Mouse (Mus musculus) liver, embryonic 13.5 days (tissue): ENCODE measurements at regions not wholly inside any gene's neighbourhood (a gene's known extent, or its start where the extent isn't known, plus 50 kb on each side); places are given as distances from the start of the nearest gene placed in this dataset.

ENCODE experiments used
- ATAC-seq: fragments of 200-750 bp; cut with Nextera tagmentation; 2 replicates; pipeline ENCODE4 v1.8.0; 2017; ENCODE audit warnings: low read depth, mild to moderate bottlenecking, moderate number of reproducible peaks, moderate library complexity
- DNase-seq: peaks from one replicate; pipeline ENCODE4 v3.0.0; 2022
- H3K27ac ChIP-seq: fragments of 300-500 bp; sonication (generic); 2 replicates; pipeline ENCODE4 v1.5.1; 2015; ENCODE audit warnings: moderate library complexity, mild to moderate bottlenecking, inconsistent platforms
- H3K27me3 ChIP-seq: fragments of 300-500 bp; sonication (generic); 2 replicates; pipeline ENCODE4 v1.6.1; 2015; ENCODE audit warnings: mild to moderate bottlenecking, inconsistent platforms
- H3K36me3 ChIP-seq: fragments of 300-500 bp; sonication (generic); 2 replicates; pipeline ENCODE4 v1.6.1; 2015; ENCODE audit warnings: mild to moderate bottlenecking, inconsistent platforms
- H3K4me1 ChIP-seq: fragments of 300-500 bp; sonication (generic); replicated peaks from 2 replicates; pipeline ENCODE4 v1.6.1; 2015; ENCODE audit warnings: inconsistent platforms
- H3K4me2 ChIP-seq: fragments of 300-500 bp; sonication (generic); 2 replicates; pipeline ENCODE4 v1.6.1; 2015; ENCODE audit warnings: inconsistent platforms, mild to moderate bottlenecking, moderate library complexity
- H3K4me3 ChIP-seq: fragments of 300-500 bp; sonication (generic); replicated peaks from 2 replicates; pipeline ENCODE4 v1.5.1; 2015; ENCODE audit warnings: mild to moderate bottlenecking, inconsistent platforms
- H3K9ac ChIP-seq: fragments of 300-500 bp; sonication (generic); 2 replicates; pipeline ENCODE4 v1.6.1; 2015; ENCODE audit warnings: mild to moderate bottlenecking, inconsistent platforms
- H3K9me3 ChIP-seq: fragments of 300-500 bp; sonication (generic); replicated peaks from 2 replicates; pipeline ENCODE4 v1.6.1; 2016; ENCODE audit warnings: inconsistent platforms
- WGBS: fragments of 180-500 bp; shearing (Covaris S2); methylation state at CpG from one replicate; pipeline ENCODE4 v1.1.7; 2015; ENCODE audit not compliant: insufficient replicate concordance; 5-methylcytosine and 5-hydroxymethylcytosine counted together

DNA sequence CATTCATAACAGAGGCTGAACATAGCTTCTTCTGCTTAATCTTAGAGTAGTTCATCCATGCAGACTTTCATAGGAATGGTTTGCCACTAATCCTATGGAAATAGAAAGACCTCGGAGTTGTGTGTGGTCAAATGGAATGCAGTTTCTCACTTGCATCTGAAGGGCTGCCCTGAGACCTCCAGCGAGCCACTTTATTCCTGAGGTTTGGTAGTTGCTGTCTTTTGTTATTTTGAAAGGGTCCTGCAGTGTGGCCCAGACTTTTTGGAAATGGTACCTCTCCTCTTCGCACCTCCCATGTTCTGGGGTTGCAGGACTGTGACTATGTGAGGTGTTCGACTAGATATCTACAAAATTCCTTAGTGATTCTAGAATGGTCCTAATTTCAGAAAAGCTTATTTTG lies 489.0 kb downstream of the Rnf144b start:
- Histone ChIP-seq H3K9me3 (no peaks in the 10 kb centered on the region), H3K27me3 (no peaks in the 10 kb centered on the region)

DNA sequence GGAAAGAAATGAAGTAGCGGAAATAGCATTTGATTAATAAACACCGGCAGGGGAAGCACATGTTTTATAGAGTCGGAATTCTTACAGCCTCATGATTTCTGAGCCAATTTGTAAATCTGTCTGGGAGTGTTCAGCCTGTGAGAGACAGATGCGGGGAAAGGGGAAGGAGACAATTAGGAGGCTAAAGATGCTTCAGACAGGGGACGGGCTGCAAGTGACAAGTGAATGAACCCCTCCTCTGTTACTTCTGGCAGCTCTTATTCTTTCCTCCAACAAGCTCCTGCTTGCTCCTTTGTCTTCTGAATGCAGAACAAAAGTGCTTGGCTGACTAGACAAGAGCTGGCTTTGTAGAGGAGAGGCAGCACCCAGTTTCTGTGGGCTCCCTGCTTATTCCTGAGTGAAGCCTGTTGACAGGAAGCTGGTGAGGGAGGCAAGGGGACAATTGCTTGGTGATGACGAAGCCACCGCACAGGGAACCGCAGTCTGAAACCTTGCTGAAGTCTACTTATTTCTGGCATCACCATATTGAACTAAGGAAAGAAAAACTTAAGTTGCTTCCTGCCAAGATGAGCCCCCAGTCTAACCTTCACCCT lies 514.2 kb downstream of the Rnf144b start:
- no peaks in the 10 kb centered on the region for H3K9me3 ChIP-seq
- H3K36me3 ChIP-seq, result no peaks in the 10 kb centered on the region
- H3K27ac ChIP-seq, result no peak overlapping the region
- no peak overlapping the region for H3K9ac ChIP-seq
- DNase-seq, result no peak
- no peaks in the 10 kb centered on the region for H3K4me1 ChIP-seq
- H3K4me3 ChIP-seq, result no peak overlapping the region
- WGBS, result 62% methylated on average over 8 of the region's 8 CpGs
- H3K4me2 ChIP-seq, result no peak overlapping the region
- no peak for ATAC-seq
- H3K27me3 ChIP-seq, result no peaks in the 10 kb centered on the region

More for the DNA sequence above, 489.0 kb downstream of the Rnf144b start:
- Histone ChIP-seq H3K27ac (no peak overlapping the region), H3K4me1 (no peaks in the 10 kb centered on the region), H3K9ac (no peak overlapping the region), H3K4me3 (no peak overlapping the region), H3K36me3 (no peaks in the 10 kb centered on the region), H3K4me2 (no peak overlapping the region)
- 51% methylated on average over 4 of the region's 4 CpGs for WGBS
- no peak for DNase-seq
- no peak for ATAC-seq

DNA sequence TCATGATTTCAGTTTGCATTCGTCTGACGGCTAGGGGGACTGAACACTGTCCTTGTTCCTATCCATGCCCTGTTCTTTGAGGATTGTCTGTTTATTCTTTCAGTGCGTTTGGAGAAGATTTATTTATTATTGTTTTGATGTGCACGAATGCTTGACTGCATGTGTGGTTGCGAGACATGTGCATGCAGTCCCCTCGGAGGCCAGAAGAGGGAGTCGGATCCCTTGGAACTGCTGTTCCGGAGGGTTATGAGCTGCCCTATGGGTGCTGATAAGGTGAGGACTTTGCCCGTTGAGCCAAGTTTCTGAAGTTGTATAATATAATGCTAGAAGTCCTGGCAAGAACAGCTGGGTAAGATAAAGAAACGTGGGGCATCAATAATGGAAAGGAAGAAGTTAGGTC lies 519.9 kb downstream of the Rnf144b start:
- DNase-seq (no peak), ATAC-seq (no peak)
- Histone ChIP-seq H3K9ac (no peak overlapping the region), H3K4me2 (no peak overlapping the region), H3K9me3 (no peaks in the 10 kb centered on the region), H3K36me3 (no peaks in the 10 kb centered on the region), H3K27me3 (no peaks in the 10 kb centered on the region), H3K4me1 (no peaks in the 10 kb centered on the region), H3K27ac (no peak overlapping the region), H3K4me3 (no peak overlapping the region)
- 73% methylated on average over 10 of the region's 10 CpGs for WGBS

DNA sequence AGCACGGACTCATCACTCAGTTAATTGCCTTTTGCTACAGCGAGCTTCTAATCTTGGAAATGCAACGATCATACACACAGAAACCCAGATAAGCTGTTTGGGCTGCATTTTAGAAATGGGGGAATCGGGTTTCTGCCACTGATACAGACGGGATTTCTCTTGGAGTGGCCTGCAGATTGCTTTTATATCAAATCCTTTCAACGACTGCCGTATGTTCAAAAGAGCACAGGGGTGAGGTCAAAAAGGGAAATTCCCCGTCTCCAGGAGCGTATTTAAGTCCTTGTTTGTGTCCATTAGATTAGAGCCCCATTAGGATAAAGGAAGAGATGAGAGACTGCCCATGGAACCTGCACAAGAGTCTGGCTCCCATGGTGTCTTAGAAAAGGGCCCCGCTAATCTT lies 522.6 kb downstream of the Rnf144b start:
- H3K4me1 ChIP-seq, result no peaks in the 10 kb centered on the region
- H3K27me3 ChIP-seq, result no peaks in the 10 kb centered on the region
- no peak overlapping the region for H3K27ac ChIP-seq
- H3K4me2 ChIP-seq, result no peak overlapping the region
- WGBS, result 64% methylated on average over 10 of the region's 10 CpGs
- no peaks in the 10 kb centered on the region for H3K9me3 ChIP-seq
- no peaks in the 10 kb centered on the region for H3K36me3 ChIP-seq
- no peak overlapping the region for H3K9ac ChIP-seq
- no peak overlapping the region for H3K4me3 ChIP-seq
- ATAC-seq, result no peak
- no peak for DNase-seq

GRCm38 (mm10) chr13:47647693-47648092 lies 525.2 kb downstream of the Rnf144b start:
- no peak for DNase-seq
- 49% methylated on average over 5 of the region's 5 CpGs for WGBS
- Histone ChIP-seq H3K4me2 (no peak overlapping the region), H3K27me3 (no peaks in the 10 kb centered on the region), H3K9me3 (no peaks in the 10 kb centered on the region), H3K9ac (no peak overlapping the region), H3K27ac (no peak overlapping the region), H3K36me3 (no peaks in the 10 kb centered on the region), H3K4me3 (no peak overlapping the region), H3K4me1 (no peaks in the 10 kb centered on the region)
- no peak for ATAC-seq

- H3K27me3 ChIP-seq, result no peaks in the 10 kb centered on the region
- H3K9me3 ChIP-seq, result no peaks in the 10 kb centered on the region
- no peak overlapping the region for H3K4me3 ChIP-seq
- WGBS, result 77% methylated on average over 13 of the region's 13 CpGs
- DNase-seq (no peak), ATAC-seq (no peak)
- no peak overlapping the region for H3K4me2 ChIP-seq
- H3K9ac ChIP-seq, result no peak overlapping the region
- no peaks in the 10 kb centered on the region for H3K4me1 ChIP-seq
- no peak overlapping the region for H3K27ac ChIP-seq
- no peaks in the 10 kb centered on the region for H3K36me3 ChIP-seq
Measured at GRCm38 (mm10) chr13:47650093-47650492, 527.6 kb downstream of the Rnf144b start.

- H3K9ac ChIP-seq, result no peak overlapping the region
- no peaks in the 10 kb centered on the region for H3K27me3 ChIP-seq
- no peaks in the 10 kb centered on the region for H3K9me3 ChIP-seq
- DNase-seq (no peak), ATAC-seq (no peak)
- H3K4me3 ChIP-seq, result no peak overlapping the region
- no peaks in the 10 kb centered on the region for H3K4me1 ChIP-seq
- H3K4me2 ChIP-seq, result no peak overlapping the region
- no peak overlapping the region for H3K27ac ChIP-seq
- 47% methylated on average over 3 of the region's 3 CpGs for WGBS
- no peaks in the 10 kb centered on the region for H3K36me3 ChIP-seq
Measured at GRCm38 (mm10) chr13:47666470-47666869, 544.0 kb downstream of the Rnf144b start.

- no peaks in the 10 kb centered on the region for H3K4me1 ChIP-seq
- H3K36me3 ChIP-seq, result no peaks in the 10 kb centered on the region
- no peak overlapping the region for H3K27ac ChIP-seq
- DNase-seq (peak; percentile 6), ATAC-seq (no peak)
- H3K4me2 ChIP-seq, result no peak overlapping the region
- no peak overlapping the region for H3K4me3 ChIP-seq
- WGBS, result 22% methylated on average over 13 of the region's 13 CpGs
- H3K9ac ChIP-seq, result no peak overlapping the region
- H3K27me3 ChIP-seq, result no peaks in the 10 kb centered on the region
- H3K9me3 ChIP-seq, result no peaks in the 10 kb centered on the region
Measured at GRCm38 (mm10) chr13:47666956-47667701, 544.7 kb downstream of the Rnf144b start.

GRCm38 (mm10) chr13:47688131-47688530 lies 565.7 kb downstream of the Rnf144b start:
- 56% methylated on average over 3 of the region's 3 CpGs for WGBS
- Histone ChIP-seq H3K4me3 (no peak overlapping the region), H3K4me2 (no peak overlapping the region), H3K36me3 (no peaks in the 10 kb centered on the region), H3K9me3 (no peaks in the 10 kb centered on the region), H3K4me1 (no peaks in the 10 kb centered on the region), H3K27me3 (no peaks in the 10 kb centered on the region), H3K9ac (no peak overlapping the region), H3K27ac (no peak overlapping the region)
- DNase-seq, result no peak
- no peak for ATAC-seq

DNA sequence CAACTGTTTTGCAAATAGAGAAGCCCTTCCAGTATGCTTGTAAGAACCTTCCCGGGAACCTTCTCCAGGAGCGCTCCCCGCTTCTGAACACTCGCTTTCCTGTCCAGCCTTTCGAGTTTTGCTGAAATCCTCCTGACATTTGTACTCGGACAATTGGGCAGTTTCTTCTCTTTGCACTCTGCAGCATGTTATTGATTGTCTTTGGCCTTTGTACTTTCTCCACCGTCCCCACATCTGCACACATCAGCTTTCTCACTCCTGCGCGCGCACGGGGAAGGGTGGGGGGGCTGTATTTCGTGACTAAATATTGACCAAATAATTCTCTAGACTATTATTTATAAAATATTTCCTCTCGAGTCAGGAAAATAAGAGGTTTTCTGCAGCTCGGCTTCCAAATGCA lies 567.2 kb upstream of the Id4 start:
- Histone ChIP-seq H3K9ac (no peak overlapping the region), H3K4me2 (no peak overlapping the region), H3K9me3 (no peaks in the 10 kb centered on the region), H3K27ac (peak overlapping the region; percentile 18; the same call in 1 of the 2 replicates), H3K4me3 (no peak overlapping the region), H3K4me1 (no peaks in the 10 kb centered on the region), H3K36me3 (no peaks in the 10 kb centered on the region), H3K27me3 (no peaks in the 10 kb centered on the region)
- 75% methylated on average over 14 of the region's 14 CpGs for WGBS
- ATAC-seq (no peak), DNase-seq (no peak)

- Histone ChIP-seq H3K4me2 (no peak overlapping the region), H3K27ac (no peak overlapping the region), H3K9me3 (no peaks in the 10 kb centered on the region), H3K9ac (no peak overlapping the region), H3K4me1 (no peaks in the 10 kb centered on the region), H3K4me3 (no peak overlapping the region), H3K27me3 (no peaks in the 10 kb centered on the region), H3K36me3 (no peaks in the 10 kb centered on the region)
- 64% methylated on average over 2 of the region's 2 CpGs for WGBS
- ATAC-seq (no peak), DNase-seq (no peak)
Measured at GRCm38 (mm10) chr13:47695877-47696276, 565.2 kb upstream of the Id4 start.

DNA sequence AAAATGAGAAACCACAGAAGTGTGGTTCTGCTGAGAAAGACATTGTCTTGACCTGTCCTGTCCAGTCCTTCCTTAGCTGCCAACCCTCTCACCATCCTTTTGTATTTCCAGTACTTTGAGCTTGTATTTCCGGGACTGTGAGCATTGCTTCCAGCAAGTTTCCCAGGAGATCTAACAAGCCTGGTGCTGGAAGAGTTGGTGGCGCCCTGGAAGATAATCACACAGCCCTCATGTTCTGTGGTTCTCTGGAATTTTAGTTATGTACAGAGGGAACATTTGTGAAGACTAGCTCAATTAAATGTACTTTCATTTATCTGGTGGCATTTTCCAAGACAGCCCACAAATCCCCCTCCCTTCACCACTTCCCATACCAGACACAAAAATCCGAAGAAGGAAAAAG lies 560.5 kb upstream of the Id4 start:
- ATAC-seq, result no peak
- Histone ChIP-seq H3K27ac (no peak overlapping the region), H3K36me3 (no peaks in the 10 kb centered on the region), H3K9me3 (no peaks in the 10 kb centered on the region), H3K4me1 (no peaks in the 10 kb centered on the region), H3K4me2 (no peak overlapping the region), H3K27me3 (no peaks in the 10 kb centered on the region), H3K9ac (no peak overlapping the region), H3K4me3 (no peak overlapping the region)
- whole genome bisulfite sequencing, result 52% methylated on average over 3 of the region's 3 CpGs
- DNase-seq, result no peak
